Mouse (Mus musculus) lung, postnatal 14 days (tissue): ENCODE measurements at regions not wholly inside any gene's neighbourhood (a gene's known extent, or its start where the extent isn't known, plus 50 kb on each side); places are given as distances from the start of the nearest gene placed in this dataset.

ENCODE experiments used
- DNase-seq: peaks from one replicate; pipeline ENCODE4 v3.0.0; 2021

GRCm38 (mm10) chr11:56925368-56925896 lies 85.8 kb upstream of the Gria1 start:
- peak; percentile 1 for DNase-seq

- DNase-seq: no peak
Observed at GRCm38 (mm10) chr11:56932766-56933165, 78.4 kb upstream of the Gria1 start.

- DNase-seq: peak; percentile 28
Observed at GRCm38 (mm10) chr11:56952357-56952756, 58.8 kb upstream of the Gria1 start.

- no peak for DNase-seq
Observed at GRCm38 (mm10) chr11:56957824-56958223, 53.4 kb upstream of the Gria1 start.
